Mouse (Mus musculus): Measurements from ENCODE around the gene Gm14443.
"Not testable (repeated sequence)": the region's sequence is repeated elsewhere in the genome, so short reads cannot be mapped to it uniquely, and the experiment has no call there.

- not testable (repeated sequence) for TF ChIP-seq CTCF, EP300 (IDR thresholded peaks at IDR 0.05; ENCODE audit: low read depth)
Measured at GRCm38 (mm10) chr2:175141993-175142295, 33.7 kb downstream of the Gm14443 start, which contains the start of gene Gm14399.

Measured in liver, embryonic 14.5 days (tissue).